Mouse (Mus musculus): ENCODE results near the gene Exosc9. TPM values are rescaled to one million over a fixed set of nuclear protein-coding genes. Genes with fewer than 3 reads are reported as not detected.
"Not testable (repeated sequence)": the region's sequence is repeated elsewhere in the genome, so short reads cannot be mapped to it uniquely, and the experiment has no call there.

Gene Exosc9
- polyA plus RNA-seq, 1 experiment from 2014 or later = 50.1 TPM

- H3K9ac ChIP-seq (ENCODE audit: low read length); ATAC-seq (ENCODE audit: insufficient number of reproducible peaks, insufficient read depth, low FRiP score, low read depth); H3K9me3 ChIP-seq (ENCODE audit: control insufficient read depth, low read length); H3K4me1 ChIP-seq (ENCODE audit: control insufficient read depth in 2 of 2, insufficient read depth in 2 of 2, low read length in 2 of 2); H3K27me3 ChIP-seq (ENCODE audit: control insufficient read depth, insufficient read depth, low read length); H3K4me3 ChIP-seq (ENCODE audit: control insufficient read depth in 1 of 2, insufficient read depth in 1 of 2, low read depth in 1 of 2, low read length in 2 of 2); H3K4me2 ChIP-seq (ENCODE audit: low read length); H3K27ac ChIP-seq (replicated peaks in 1 of 2; ENCODE audit: control insufficient read depth in 1 of 2, insufficient read depth in 1 of 2, low read depth in 2 of 2, low read length in 2 of 2); H3K36me3 ChIP-seq (ENCODE audit: control insufficient read depth, insufficient read depth, low read length): not testable (repeated sequence)
- WGBS = 86% methylated on average over 9 of the region's 9 CpGs
These were observed 47.4 kb downstream of the Exosc9 start for GRCm38 (mm10) chr3:36599773-36600172.

GRCm38 (mm10) chr3:36605894-36606783, 53.7 kb downstream of the Exosc9 start:
- H3K4me3 ChIP-seq (ENCODE audit: control insufficient read depth in 1 of 2, insufficient read depth in 1 of 2, low read depth in 1 of 2, low read length in 2 of 2) = no peak overlapping the region
- H3K27ac ChIP-seq (replicated peaks in 1 of 2; ENCODE audit: control insufficient read depth in 1 of 2, insufficient read depth in 1 of 2, low read depth in 2 of 2, low read length in 2 of 2) = no peak overlapping the region
- no peaks in the 10 kb centered on the region for H3K4me1 ChIP-seq (ENCODE audit: control insufficient read depth in 2 of 2, insufficient read depth in 2 of 2, low read length in 2 of 2)
- H3K9ac ChIP-seq (ENCODE audit: low read length) = no peak overlapping the region
- H3K9me3 ChIP-seq (ENCODE audit: control insufficient read depth, low read length) = no peaks in the 10 kb centered on the region
- 0 out of 2 replicates have a peak, but pooled peaks cover 4% of the 10 kb centered on the region for H3K36me3 ChIP-seq (ENCODE audit: control insufficient read depth, insufficient read depth, low read length)
- no peak overlapping the region for H3K4me2 ChIP-seq (ENCODE audit: low read length)
- 43% methylated on average over 7 of the region's 7 CpGs for WGBS
- ATAC-seq (ENCODE audit: insufficient number of reproducible peaks, insufficient read depth, low FRiP score, low read depth) = no peak
- no peaks in the 10 kb centered on the region for H3K27me3 ChIP-seq (ENCODE audit: control insufficient read depth, insufficient read depth, low read length)

GRCm38 (mm10) chr3:36612687-36613086, 60.3 kb downstream of the Exosc9 start:
- Histone ChIP-seq H3K4me1 (ENCODE audit: control insufficient read depth in 2 of 2, insufficient read depth in 2 of 2, low read length in 2 of 2) (no peaks in the 10 kb centered on the region), H3K4me2 (ENCODE audit: low read length) (peak overlapping the region; percentile 79), H3K9me3 (ENCODE audit: control insufficient read depth, low read length) (no peaks in the 10 kb centered on the region), H3K27ac (replicated peaks in 1 of 2; ENCODE audit: control insufficient read depth in 1 of 2, insufficient read depth in 1 of 2, low read depth in 2 of 2, low read length in 2 of 2) (0 out of 4 replicates have a peak overlapping the region, but pooled peaks have one; percentile 4 to 20), H3K27me3 (ENCODE audit: control insufficient read depth, insufficient read depth, low read length) (no peaks in the 10 kb centered on the region), H3K9ac (ENCODE audit: low read length) (peak overlapping the region; percentile 82), H3K36me3 (ENCODE audit: control insufficient read depth, insufficient read depth, low read length) (0 out of 2 replicates have a peak, but pooled peaks cover 4% of the 10 kb centered on the region), H3K4me3 (ENCODE audit: control insufficient read depth in 1 of 2, insufficient read depth in 1 of 2, low read depth in 1 of 2, low read length in 2 of 2) (peak overlapping the region; percentile 69 to 82)
- ATAC-seq (ENCODE audit: insufficient number of reproducible peaks, insufficient read depth, low FRiP score, low read depth) = no peak
- 6% methylated on average over 6 of the region's 6 CpGs for WGBS

GRCm38 (mm10) chr3:36613202-36613907, 60.9 kb downstream of the Exosc9 start, which contains the start of gene Bbs7:
Gene Bbs7 (minus strand): TSS chr3:36613477.
- H3K9me3 ChIP-seq (ENCODE audit: control insufficient read depth, low read length) = no peaks in the 10 kb centered on the region
- 0 out of 4 replicates have a peak within 1 kb of the TSS, but pooled peaks have one; percentile 4 to 20 for H3K27ac ChIP-seq (replicated peaks in 1 of 2; ENCODE audit: control insufficient read depth in 1 of 2, insufficient read depth in 1 of 2, low read depth in 2 of 2, low read length in 2 of 2)
- ATAC-seq (ENCODE audit: insufficient number of reproducible peaks, insufficient read depth, low FRiP score, low read depth) = peak; percentile 99
- peak within 1 kb of the TSS; percentile 82 for H3K9ac ChIP-seq (ENCODE audit: low read length)
- 0 out of 2 replicates have a peak, but pooled peaks cover 4% of the 10 kb centered on the region for H3K36me3 ChIP-seq (ENCODE audit: control insufficient read depth, insufficient read depth, low read length)
- H3K27me3 ChIP-seq (ENCODE audit: control insufficient read depth, insufficient read depth, low read length) = no peaks in the 10 kb centered on the region
- no peaks in the 10 kb centered on the region for H3K4me1 ChIP-seq (ENCODE audit: control insufficient read depth in 2 of 2, insufficient read depth in 2 of 2, low read length in 2 of 2)
- 4% methylated on average over 38 of the region's 38 CpGs for WGBS
- peak within 1 kb of the TSS; percentile 79 for H3K4me2 ChIP-seq (ENCODE audit: low read length)
- H3K4me3 ChIP-seq (ENCODE audit: control insufficient read depth in 1 of 2, insufficient read depth in 1 of 2, low read depth in 1 of 2, low read length in 2 of 2) = peak within 1 kb of the TSS; percentile 69 to 82

- Histone ChIP-seq H3K4me1 (ENCODE audit: control insufficient read depth in 2 of 2, insufficient read depth in 2 of 2, low read length in 2 of 2) (no peaks in the 10 kb centered on the region), H3K4me2 (ENCODE audit: low read length) (peak overlapping the region; percentile 79), H3K27ac (replicated peaks in 1 of 2; ENCODE audit: control insufficient read depth in 1 of 2, insufficient read depth in 1 of 2, low read depth in 2 of 2, low read length in 2 of 2) (no peak overlapping the region), H3K27me3 (ENCODE audit: control insufficient read depth, insufficient read depth, low read length) (no peaks in the 10 kb centered on the region), H3K4me3 (ENCODE audit: control insufficient read depth in 1 of 2, insufficient read depth in 1 of 2, low read depth in 1 of 2, low read length in 2 of 2) (no peak overlapping the region; a peak in 1 of 4 replicates), H3K36me3 (ENCODE audit: control insufficient read depth, insufficient read depth, low read length) (0 out of 2 replicates have a peak, but pooled peaks cover 4% of the 10 kb centered on the region), H3K9me3 (ENCODE audit: control insufficient read depth, low read length) (no peaks in the 10 kb centered on the region), H3K9ac (ENCODE audit: low read length) (no peak overlapping the region; the same call in 1 of the 2 replicates)
- WGBS = 61% methylated on average over 5 of the region's 5 CpGs
- no peak for ATAC-seq (ENCODE audit: insufficient number of reproducible peaks, insufficient read depth, low FRiP score, low read depth)
These were observed 61.5 kb downstream of the Exosc9 start for GRCm38 (mm10) chr3:36613908-36614255.

Other genes starting within 250 kb of the Exosc9 start
- gene Anxa5, start 76.7 kb upstream of the Exosc9 start, polyA plus RNA-seq (2014; fragmentation: Nextera tagmentation; extraction: Ambion mirVana) = 374 and 393 TPM in 2 replicates
- 1.4 TPM in 2 replicates for gene 1810062G17Rik, start 76.7 kb upstream of the Exosc9 start, polyA plus RNA-seq (2014; fragmentation: Nextera tagmentation; extraction: Ambion mirVana)
- gene Gm11549, start 30.8 kb upstream of the Exosc9 start, polyA plus RNA-seq (2014; fragmentation: Nextera tagmentation; extraction: Ambion mirVana) = 0.58 and 0.88 TPM in 2 replicates
- gene Ccna2, start 19.5 kb downstream of the Exosc9 start, polyA plus RNA-seq (2014; fragmentation: Nextera tagmentation; extraction: Ambion mirVana) = 196 and 199 TPM in 2 replicates
- 9.4 and 9.7 TPM in 2 replicates for gene Bbs7, start 60.9 kb downstream of the Exosc9 start, polyA plus RNA-seq (2014; fragmentation: Nextera tagmentation; extraction: Ambion mirVana)
- gene Trpc3, start 137.6 kb downstream of the Exosc9 start, polyA plus RNA-seq (2014; fragmentation: Nextera tagmentation; extraction: Ambion mirVana) = 6.1 and 6.4 TPM in 2 replicates